Mouse (Mus musculus): ENCODE results near the gene Zdhhc3.

DNA sequence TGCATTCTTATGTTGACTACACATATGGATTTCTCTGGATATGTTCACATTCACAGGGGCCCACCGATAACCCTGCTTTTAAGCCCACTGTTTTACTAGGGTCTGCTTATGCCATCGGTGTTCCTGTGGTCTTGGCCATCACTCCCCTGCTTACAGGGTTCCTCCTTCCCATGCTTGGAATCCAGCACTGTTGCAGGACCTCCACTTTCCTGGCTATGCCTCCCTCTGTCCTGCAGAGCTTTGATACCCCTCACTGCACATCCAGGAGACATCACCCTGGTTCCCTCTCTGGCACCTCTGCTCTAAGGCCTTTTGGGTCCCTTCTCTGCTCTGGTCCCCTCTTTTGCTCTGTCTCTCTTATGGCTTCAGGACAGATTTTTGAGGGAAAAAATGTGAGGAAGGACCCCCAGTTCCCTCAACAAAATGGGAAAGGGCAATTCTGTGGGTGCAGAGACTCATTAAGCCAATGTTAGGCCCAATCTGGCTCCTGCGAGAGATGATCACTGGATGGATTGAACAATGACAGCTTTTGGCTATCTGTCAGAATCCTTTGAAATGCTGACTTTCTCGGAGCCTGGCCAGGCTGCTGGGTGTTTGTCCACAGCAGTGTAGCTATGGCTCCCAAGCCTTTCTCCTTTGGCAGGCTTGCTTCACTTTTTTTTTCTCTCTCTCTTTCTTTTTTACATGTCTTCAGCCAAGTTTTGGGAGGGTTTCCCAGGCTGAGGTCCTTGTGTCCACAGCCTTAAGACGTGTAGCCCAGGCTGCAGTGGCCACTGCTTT, 37.4 kb upstream of the Zdhhc3 start, which contains the start of gene Clec3b:
- no peak for TF ChIP-seq EP300 (IDR thresholded peaks at IDR 0.05; ENCODE audit: low read depth)
- TF ChIP-seq CTCF (IDR thresholded peaks at IDR 0.05; ENCODE audit: low read depth): no peak
